Mouse (Mus musculus) left cerebral cortex, postnatal 25 days (tissue): ENCODE measurements around the gene 1190005I06Rik. TPM values are rescaled to one million over a fixed set of nuclear protein-coding genes. Genes with fewer than 3 reads are reported as not detected.
A peak's percentile ranks its signal among the peaks of the same experiment; 100 is the strongest.

Experiments used
- DNase-seq, 2 experiments: peaks; one replicate each; pipeline ENCODE4 v3.0.0; 2022; ENCODE audit warnings: low spot score in 2 of 2, mixed read lengths in 1 of 2
- intact Hi-C: fragments of 180-260 bp; cut with DNase I; formaldehyde crosslinking; loops from one replicate; pipeline ENCODE4 v1.15.1; 2025
- total RNA-seq, 2 experiments: library from RNA; stranded (reverse); gene quantifications; 2 replicates each; pipeline ENCODE4 v1.2.3; 2021

Gene 1190005I06Rik
- total RNA-seq, 2 experiments from 2014 or later: 8.6 TPM

DNA sequence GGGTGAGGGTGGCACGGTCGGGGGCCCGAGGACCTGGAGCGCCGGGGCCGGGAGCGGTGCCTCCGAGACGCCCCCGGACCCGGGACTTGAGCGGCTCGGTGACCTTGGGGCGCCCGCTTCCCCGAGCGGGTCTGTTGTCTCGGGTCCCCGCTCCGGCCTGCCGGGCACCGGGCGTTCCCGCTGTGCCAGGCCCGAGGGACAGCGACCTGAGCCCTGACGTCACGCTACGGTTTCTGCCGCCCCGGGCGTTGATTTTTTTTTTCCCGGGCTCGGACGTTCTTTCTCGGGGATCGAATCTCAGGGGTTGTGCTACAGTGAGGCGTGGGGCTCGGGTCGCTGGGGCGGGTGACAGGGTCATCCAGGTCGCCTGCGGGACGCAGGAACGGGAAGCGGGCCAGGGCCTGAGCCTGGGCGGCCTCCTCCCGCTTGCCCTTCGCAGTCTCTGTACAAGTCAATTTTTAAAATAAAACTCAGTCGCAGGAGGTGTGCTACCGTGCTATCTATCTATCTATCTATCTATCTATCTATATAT lies 21.0 kb upstream of the 1190005I06Rik start, which contains the start of gene Emc8:
Gene Emc8, minus strand, starts transcription at position 200 of the 532 bp plus-strand sequence.
- no peak for DNase-seq
- intact Hi-C loops: no loop called here

DNA sequence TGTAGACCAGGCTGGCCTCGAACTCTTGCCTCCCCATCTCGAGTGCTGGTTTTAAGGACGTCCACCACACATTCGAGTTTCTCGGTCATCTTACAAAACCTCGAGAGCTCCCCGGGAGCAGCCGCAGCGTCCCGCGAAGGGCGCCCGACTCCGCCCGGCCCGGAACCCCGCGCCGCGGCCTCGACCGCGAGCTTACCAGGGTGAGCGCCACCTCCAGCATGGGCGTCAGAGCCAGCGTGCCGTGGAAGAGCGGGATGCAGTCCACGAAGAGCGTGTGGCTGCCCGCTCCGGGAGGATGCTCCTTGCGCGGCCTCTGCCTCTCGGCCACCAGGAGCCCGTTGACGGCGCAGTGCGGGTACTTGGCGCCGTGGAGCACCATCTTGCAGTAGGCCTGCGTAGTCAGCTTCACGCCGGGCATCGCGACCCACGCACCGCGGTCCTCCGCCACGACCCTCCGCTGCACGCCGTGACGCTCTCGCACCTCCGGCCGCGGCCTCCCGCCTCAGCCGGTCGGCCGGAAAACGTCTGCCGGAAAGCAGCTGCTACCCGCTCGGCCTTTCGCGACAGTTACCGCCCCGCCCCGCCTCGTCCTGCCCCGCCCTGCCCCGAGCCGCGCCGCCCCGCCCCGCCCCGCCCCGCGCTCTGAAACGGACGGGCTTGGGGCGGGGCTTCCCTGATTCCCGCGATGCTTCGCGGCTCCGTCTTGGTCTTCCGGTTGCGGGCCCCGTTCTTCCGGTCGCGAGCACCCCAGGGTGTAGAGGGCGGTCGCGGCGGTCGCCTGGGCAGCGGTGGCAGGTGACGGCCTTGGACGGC lies 20.3 kb upstream of the 1190005I06Rik start, which contains the start of the genes Gm27021 and Cox4i1:
Gene Gm27021, minus strand, starts transcription at position 519 of the 813 bp plus-strand sequence.
Gene Cox4i1, plus strand, starts transcription at position 662 of the 813 bp plus-strand sequence.
- DNase-seq: peak; percentile 90 to 91
- intact Hi-C loops: no loop called here

DNA sequence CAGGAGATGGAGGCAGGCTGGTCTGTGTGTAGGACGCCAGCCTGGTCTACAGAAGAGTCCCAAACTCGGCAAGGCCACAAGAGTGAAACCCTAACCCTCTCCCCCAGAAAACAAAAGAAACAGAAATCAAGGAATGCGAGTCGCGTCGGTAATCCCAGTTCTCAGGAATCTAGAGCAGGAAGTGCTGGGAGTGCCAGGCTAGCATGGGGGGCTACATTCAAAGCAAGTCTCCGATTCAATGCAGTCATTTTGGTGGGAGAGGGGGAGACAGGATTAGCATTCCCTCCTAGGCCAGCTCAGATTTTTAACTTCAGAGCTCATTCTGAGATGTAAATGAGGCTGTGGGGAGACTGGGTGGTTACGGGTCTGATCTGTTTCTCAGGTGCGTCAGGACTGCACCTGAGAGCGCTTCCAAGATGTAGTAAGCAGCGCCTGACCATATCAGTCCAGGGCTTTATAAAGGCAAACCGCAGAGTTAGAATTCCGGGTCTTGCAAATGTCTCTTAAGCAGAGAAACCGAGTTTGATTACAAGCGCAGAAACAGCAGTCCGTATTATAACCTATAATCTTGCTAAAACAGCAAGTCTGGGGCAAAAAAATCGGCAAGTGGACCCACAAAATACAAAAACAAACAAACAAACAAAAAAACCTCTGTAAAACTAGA lies 19.5 kb upstream of the 1190005I06Rik start:
- DNase-seq: no peak
- intact Hi-C loops: no loop called here

DNA sequence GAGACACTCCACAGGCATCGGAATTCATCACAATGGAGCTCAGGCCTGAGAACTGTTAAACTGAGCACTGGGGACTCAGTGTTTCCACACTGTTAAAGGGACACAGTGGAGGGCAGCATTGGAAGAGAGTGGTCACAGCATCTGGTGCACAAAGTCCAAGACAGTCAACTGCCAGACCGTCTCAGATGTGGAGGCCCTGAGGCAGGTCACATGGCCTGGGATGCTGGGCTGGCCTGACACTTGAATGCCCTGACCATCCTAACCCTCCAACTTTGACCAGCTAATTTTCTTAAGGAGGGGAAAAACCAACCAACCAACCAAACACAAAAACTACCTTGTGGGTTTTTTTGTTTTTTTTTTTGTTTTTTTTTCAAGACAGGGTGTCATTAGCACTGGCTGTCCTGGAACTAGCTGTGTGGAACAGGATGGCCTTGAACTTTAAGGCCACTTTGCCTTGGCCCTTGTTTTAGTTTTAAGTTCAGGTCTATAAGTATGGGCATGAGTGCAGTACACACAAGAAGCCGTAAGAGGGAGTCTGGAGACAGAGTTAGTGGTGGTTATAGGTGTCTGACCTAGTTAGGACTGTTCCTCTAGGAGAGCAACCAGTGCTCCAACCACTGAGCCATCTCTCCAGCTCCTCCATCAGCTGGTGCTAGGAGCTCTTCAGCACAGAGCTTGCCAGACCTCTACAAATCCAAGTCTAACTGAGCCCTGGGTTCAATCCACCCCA lies 18.5 kb upstream of the 1190005I06Rik start:
- intact Hi-C loops: no loop called here
- DNase-seq: no peak

DNA sequence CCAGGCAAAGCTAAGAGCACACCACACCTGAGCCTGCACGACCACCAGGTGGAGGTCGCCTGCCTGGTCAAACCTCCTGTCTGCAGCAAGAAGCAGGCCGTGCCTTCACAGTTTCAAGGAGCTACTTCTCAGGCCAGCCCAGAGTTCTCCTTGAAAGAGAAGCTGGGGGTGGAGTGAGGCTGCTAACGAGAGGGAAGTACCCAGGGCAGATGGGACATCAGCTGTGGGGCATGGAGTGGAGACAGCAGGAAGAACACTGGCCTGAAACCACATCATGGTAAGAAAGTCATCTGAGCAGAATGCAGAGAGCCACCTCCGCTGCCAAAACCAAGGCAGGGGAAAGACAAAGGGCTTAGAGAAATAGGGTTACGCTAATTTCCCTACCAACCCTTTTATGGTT lies 17.1 kb upstream of the 1190005I06Rik start:
- intact Hi-C loops: no loop called here
- DNase-seq: no peak

DNA sequence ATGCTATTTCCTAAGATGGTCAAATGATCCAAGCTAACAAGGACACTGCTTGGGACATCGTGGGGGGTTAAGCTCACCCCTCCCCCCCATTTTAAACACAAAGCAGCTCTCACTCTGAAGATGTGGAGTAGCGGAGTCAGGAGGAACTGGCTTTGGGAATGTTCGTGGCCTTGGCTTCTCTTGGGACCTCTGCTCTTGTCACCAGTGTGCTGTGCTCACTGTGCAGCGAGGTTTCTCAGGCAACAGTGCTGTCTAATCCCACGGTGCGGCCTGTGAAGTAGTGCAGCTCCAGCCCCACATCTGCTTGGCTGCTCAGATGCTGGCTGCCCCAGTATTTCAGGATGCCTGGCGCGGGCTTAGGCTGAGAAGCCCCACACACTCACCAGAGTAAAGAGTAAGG lies 10.0 kb upstream of the 1190005I06Rik start:
- intact Hi-C loops: no loop called here

DNA sequence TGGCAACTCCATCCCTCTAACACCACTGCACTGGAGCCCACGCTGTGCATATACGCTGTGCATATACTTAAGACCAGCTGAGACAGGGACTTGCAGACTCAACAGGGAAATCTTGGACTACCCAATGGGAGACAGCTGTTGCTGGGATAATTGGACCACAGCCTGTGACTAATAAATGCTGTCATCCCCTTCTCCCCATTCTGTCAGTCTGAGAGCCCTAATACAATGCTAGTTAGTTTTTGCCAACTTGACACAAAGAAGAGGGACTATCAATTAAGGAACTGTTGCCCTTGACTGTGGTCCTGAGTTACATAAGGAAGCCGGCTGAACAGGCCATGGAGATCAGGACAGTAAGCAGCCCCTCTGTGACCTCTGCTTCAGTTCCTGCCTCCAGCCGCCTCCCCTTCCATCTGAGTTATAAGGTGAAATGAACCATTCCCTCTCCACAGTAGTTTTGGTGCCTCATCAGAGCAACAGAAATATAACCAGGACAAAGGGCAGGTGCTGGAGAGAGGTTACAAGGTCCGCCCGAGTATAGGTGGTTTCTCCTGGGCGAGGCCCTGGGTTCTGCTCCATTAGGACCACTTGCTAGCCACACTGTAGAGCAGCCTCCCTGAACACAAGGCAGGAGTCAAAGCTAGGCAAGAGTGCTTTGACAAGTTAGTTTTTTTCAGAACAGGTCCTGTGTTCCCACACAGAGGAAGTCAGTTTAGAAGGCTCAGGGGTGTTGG lies 9.1 kb upstream of the 1190005I06Rik start:
- DNase-seq: no peak
- intact Hi-C loops: no loop called here

More for the DNA sequence above, 10.0 kb upstream of the 1190005I06Rik start:
- DNase-seq: no peak

DNA sequence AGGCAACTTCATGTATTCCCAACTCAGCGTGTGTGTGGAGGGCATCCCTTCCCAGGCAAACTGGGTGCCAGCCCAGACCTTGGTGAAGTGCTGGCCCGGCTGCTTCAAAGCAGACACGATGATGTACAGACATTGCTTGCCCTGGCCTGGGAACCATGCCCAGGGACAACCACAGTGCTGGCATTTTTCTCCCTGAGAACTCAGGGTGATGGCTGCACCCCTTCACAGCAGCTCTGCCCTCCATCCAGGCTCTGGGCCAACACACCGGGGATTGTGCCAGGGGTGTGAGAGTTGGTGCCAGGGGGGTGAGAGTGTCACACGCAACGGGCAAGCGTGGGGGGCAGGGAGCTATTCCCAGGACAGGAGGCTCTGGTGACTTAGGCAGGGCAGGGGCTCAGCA lies 2.8 kb downstream of the 1190005I06Rik start:
- intact Hi-C loops: no loop called here
- DNase-seq: peak; percentile 55 to 73

DNA sequence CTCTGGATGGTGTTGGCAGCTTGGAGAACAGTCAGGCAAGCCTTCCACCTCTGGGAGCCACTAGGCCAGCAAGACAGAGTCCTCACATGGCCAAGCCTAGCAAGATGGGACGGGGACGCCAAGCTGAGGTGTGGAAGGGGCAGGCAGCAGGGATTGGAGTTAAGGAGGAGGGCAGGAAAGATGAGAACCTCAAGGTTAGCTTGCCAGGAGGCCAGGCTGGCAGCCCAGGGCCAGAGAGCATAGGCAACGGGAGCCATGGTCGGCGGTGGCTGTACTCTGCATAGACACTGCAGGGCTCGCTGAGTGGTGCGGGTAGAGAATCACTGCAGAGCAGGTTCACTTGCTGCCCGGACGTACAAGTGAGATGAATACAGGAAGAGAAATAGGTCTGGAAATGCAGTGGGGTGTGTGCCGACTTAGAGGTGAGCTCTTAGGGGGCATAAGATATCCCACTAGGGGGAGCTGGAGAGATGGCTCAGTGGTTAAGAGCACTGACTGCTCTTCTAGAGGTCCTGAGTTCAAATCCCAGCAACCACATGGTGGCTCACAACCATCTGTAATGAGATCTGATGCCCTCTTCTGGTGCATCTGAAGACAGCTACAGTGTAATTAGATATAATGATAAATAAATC lies 5.3 kb downstream of the 1190005I06Rik start:
- intact Hi-C loops: no loop called here
- no peak for DNase-seq

DNA sequence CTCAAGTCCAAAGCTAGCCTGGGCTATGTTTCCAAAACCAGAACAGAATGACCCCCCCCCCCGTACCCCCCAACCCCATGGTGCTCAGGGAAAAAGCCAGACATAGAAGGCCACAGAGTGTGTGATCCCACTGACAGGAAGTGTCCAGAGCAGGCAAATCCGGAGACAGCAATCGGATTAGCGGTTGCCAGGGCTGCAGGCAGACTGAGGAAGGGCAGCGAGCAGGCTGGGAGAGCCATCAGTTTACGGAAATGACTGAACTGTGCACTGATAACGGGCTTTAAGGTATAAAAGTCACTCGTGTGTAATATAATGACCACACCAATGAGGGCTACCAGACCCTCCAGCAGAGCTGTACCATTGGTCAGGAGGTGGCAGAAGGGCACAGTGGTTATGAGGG lies 6.2 kb downstream of the 1190005I06Rik start:
- DNase-seq: no peak
- intact Hi-C loops: no loop called here

DNA sequence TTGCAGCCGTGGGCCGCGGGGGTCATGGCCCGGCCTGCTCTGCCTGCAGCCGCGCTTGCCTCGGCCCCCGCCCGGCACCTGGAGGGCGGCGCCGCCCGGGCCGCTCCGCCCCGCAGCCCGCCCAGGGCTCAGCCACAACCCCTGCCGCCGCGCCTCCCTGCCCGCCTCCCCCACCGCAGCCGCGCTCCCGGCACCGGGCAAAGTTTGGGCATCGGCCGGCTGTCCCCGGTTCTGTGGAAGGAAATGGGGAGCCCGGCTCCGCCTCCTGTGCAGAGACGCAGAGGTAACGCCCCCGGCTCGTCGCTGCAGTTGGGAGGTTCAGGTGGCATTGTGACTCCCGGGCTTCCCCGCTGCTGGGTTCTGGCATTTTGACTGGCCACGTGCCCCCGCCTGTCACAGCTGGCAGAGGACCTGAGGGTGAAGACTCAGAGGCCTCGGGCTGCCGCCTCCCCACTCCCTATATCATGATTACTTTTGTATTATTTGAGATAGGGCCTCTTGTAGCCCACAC lies 13.0 kb downstream of the 1190005I06Rik start:
- intact Hi-C loops: no loop called here

DNA sequence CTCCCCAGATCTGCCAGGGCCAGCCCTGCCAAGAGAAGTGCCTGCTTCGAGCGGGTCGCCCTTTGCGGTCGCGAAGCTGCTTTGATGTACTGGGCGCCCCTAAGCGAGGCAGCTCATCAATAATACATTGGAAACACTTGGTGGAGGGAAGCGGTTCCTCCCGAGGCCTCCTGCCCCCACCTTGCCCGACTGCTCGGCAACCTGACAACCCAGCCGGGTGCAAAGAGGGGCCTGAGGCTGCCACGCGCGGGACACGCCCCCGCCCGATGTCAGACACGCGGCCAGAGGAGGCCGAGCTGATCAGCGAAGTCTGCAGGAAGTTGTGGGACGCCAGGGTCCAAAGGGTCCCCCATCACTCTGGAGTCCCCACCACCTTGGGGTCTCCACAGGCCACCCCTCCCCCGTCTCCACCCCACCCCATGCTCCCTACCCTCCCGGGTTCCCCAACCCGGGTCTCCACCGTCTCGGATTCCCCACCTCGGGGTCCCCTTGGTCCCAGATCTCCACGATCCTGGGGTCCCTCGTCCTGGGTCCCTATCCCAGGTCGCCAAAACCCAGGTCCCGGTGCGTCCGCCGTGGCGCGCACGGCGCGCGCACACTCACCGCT lies 13.7 kb downstream of the 1190005I06Rik start:
- intact Hi-C loops: no loop called here
- DNase-seq: no peak

More for the DNA sequence above, 13.0 kb downstream of the 1190005I06Rik start:
- peak; percentile 20 to 36 for DNase-seq

DNA sequence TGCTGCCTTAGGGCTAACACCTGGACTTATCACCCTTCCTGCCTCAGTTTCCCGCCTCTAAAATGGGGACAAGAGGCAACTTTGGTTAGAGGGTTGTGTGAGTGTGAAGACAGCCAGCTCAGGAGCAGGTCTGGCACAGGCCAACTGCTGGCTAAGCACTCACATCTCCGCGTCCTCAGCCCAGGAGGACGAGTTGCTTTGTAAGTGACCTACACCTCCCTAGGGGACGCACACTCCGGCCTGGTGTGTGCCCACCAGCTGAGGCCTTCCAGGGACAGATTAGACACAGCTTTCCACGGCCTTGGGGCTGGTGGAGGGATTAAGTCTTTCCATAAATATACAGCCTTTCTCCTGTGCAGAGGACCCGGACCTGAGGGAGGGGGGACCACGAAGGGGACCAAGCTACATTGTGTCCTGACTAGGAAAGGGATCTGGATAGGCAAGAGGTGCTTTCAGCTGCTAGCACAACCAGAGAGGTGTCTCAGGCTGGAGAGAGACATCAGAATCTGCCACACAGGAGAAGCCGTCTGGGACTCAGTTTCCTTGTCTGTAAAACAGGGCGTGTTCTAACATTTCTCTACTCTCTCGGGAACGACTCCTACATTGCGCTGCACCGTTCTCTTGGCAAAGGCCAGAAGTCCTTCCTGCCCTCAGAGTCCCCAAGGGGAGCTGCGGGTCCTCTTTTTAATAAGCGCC lies 14.3 kb downstream of the 1190005I06Rik start:
- no peak for DNase-seq
- intact Hi-C loops: no loop called here

DNA sequence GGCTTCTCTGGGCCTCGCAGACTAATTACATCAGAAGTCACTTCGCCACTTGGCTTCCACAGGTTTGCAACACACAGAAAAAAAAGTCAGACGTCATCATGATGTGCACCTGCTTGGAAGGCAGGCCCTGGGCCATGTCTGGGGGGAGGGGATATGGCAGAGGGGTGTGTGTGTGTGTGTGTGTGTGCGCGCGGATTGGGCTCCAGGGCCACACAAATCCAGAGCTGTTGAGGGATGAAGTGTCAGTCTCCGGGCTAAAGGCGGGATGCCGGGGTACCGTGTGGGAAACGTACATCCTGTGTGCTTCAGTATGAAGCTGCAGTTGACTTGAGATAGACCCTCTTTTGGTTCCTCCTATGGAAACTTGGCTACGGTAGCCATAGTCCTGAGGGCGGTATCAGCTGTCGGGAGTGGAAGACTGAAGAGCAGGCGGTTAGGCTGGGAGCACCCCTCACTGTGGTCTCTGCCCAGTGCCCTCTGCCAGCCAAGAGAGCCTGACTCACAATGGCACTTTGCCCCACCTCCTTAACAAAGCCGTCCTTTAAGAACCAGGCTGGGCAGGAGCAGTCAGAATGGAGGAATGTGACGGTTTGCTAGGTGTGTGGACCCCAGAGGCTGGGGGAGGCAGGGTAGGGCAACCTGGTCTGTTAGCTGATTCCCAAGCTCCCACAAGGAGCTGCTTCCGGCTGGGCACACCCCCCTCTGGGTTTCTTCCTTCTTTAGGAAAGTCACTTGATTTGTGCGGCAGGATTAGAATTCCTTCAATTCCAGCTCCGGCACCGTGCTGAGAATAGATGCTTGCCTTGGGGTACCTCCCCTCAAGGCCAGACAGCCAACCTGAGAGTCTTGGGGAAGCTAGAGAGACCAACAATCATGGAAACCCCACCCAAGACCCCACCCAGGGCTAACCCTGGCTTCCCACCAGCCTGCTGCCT lies 15.7 kb downstream of the 1190005I06Rik start:
- intact Hi-C loops: no loop called here
- DNase-seq: no peak

DNA sequence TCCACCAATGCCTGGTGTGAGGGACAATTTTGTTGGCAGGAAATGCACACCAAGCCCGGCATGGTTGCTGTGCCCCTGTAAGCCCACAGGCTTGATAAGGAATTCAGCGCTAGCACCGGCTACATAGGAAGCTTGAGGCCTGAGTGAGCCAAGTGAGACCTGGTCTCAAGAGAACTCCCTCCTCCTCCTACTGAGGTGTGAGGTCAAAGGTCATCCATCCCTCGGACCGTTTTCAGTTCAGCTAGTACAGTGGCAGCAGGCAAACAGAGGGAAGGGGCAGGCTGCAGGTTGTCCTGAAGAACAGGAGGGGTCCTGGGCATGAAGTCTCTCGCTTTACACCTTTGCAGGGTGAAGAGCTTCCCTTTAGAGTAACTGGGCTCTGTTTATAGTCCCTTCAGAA lies 16.6 kb downstream of the 1190005I06Rik start:
- DNase-seq: no peak
- intact Hi-C loops: no loop called here

DNA sequence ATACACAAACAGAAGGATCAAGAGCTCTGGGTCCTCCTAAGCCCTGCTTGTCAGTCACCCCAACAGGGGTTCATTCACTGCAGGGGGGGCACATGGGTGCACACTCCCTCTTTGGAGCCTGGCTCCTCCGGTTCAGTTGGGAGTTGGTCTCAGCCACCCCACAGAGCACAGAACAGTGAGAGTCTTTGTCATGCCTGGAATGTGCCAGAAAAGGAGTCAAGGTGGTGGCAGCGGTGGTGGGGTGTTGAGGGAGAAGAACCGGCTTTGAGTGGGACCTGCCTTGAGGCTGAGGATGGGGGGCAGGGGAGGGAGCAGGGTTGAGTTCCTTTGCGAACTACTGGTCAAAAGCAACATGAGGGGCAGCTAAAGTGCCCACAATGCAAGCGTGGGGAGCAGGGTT lies 17.4 kb downstream of the 1190005I06Rik start:
- intact Hi-C loops: no loop called here
- DNase-seq: no peak

DNA sequence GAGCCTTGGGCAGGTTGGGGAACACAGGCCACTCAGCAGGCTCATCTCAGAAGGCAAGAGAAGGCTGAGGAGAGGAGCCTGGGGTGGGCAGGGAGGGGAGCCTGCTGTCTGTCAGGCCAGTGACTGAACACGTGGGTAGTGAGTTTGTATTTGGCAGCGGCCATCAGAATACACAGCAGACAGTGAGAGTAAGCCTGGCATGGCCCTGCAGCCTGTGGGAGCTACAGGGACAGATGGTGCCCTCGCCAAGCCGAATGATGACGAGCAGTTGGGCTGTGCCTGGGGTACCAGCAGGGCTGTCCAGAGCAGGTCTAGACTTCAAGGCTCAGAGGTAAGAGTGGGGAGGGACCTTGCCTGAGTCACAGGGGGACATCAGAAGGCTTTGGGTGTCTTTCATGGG lies 20.1 kb downstream of the 1190005I06Rik start:
- no peak for DNase-seq
- intact Hi-C loops: no loop called here
